Mouse (Mus musculus): ENCODE measurements around the gene Espn.

Gene Espn

DNA sequence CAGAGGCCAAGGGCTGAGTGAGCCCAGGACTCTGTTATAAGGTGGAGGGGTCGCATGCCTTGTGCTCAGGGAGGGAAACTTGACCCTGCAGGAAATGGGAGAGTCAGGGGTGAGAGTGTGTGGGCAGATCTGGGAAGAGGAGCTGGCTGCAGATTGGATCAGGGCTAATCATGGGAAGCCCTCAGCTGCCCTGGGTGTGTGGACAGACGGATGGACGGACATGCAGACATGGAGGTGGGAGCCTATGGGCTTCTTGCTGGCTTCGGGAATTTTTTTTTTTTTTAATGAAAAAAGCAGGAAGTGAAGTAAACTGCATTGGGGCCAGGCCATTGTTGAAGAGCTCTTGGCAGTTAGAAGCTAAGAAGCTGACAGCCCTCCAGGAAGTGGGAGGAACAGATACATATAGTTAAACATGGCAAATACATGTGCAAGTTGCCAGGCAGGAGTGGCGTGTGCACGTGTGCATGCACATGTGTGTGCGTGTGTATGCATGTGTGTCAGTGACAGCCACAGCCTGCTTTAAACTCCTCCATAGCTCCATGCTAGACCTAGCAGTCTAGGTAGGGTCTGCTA is 51.0 kb downstream of the Espn start:
- no peak for DNase-seq (ENCODE audit: extremely low read depth, insufficient read length, low spot score)

DNA sequence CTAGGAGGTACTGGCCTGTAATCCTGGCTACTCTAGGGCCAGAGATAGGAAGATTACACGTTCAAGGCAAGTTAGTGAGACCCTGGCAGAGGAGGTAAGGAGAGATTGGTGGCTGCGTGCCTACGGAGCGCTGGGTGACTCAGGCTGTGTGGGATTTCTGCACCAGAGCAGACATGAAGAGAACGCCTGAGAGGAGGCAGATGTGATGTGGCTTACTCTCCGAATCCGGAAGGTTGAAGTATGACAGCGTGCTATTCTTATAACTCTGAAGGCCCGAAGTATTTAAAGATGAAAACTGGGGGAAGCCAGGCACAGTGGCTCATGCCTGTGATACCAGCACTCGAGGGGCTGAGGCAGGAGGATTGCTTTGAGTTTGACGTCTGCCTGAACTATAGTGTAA is 51.6 kb downstream of the Espn start:
- DNase-seq (ENCODE audit: extremely low read depth, insufficient read length, low spot score) = no peak

DNA sequence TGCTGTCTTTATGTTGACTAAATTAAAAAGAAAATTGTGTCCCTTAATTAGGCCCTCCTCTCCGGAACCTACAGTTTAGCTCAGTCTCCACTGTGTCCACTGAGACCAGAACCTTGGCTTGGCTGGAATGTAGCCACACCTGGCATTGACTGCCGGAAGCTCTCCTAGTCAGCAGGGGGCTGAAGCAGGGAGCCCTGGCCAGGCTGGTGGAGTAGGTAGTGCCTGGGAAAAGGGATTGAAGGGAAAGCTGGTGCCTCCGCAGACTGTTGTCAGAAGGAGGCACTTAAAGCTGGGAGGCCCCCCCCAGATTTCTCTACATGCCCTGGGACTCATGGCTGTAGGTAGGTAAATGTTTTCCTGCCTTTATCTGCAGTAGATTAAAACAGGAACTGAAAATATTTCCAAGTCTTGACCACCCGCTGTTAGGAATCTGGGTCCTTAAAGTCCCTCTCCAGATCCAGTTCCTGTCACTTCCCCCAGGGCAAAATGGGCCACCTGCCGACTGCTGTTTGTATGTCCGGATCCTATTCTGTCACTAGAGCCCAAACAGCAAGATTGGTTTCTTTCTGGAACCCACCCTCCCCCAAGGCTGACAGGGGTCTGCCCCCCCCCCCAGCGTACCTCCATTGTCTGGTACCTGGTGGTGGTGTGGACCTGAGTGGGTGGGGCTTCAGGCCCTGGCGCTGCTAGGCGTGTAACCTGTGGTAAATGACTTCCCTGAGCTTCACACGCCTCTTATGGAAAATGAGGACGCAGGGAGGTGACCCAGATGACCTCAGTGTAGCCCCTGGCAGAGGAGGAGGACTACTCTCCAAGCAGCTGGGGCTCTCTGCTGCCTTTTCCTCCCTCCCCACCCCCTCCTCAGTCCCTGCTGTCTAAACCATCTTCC is 54.0 kb downstream of the Espn start:
- DNase-seq (ENCODE audit: extremely low read depth, insufficient read length, low spot score) = no peak

- no peak for DNase-seq (ENCODE audit: extremely low read depth, insufficient read length, low spot score)
Measured at GRCm38 (mm10) chr4:152096927-152097326, 55.2 kb downstream of the Espn start.

DNA sequence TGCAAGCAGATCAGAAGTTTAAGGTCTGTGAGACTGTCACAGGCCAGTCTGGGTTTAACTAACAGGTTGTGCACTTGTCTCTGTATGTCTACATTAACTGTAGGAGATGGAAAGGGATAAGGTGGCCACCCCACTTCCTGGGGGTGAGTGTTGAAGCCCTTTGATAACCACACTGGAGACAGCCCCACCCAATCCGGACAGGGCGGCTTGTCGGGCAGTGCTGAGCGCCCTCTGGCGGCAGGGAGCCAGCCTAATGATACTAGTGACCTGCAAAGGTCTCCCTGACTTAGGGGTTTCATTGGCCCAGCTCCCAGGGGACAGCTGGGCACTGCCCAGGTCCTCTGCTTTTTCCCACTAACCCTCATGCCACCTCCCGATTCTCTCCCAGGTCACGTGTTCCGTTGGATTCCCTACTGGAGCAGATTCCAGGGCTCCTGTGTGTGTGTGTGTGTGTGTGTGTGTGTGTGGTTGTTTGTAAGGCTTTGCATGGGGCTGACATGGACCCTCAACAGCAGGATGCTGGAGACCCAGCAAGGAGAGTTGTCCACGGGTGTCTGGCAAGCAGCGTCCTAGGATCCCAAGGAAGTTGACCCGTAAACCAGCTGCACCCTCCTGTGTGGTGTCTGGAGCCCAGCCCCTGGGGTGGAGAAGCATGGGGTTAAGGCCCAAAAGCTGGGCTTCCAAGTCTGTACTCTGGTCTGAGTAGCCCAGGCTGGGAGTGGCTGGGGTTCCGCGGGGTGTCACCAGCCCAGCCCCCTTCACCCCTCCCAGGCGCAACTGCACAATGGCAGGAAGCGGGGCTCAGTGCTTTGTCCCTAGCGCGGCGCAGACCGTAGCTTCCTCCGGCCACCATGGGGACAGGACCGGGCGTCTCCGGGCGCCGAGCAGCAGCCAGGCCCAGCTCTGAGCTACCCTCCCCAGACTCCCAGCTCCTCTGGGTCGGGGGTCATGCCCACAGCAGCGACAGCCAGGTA is 55.9 kb downstream of the Espn start:
- peak; percentile 43 for DNase-seq (ENCODE audit: extremely low read depth, insufficient read length, low spot score)

DNA sequence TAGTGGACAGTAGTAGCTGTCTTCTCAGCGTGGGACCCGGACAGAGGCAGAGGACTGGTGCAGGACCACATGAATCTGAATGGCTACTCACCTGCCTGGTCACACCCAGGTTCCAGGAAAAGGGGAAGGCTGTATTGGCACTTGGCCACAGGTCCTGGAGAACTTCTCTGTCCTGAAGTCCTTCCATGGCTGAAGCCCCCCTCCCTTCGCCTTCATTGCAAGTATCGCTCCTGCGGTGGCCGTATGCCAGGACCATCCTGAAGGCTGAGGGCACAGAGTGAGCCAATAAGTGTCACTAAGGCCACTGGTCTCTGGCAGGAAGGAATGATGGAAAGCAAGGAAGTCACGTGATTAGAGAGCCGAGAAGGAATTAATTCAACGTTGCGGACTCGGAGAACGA is 57.9 kb downstream of the Espn start:
- DNase-seq (ENCODE audit: extremely low read depth, insufficient read length, low spot score) = no peak

DNA sequence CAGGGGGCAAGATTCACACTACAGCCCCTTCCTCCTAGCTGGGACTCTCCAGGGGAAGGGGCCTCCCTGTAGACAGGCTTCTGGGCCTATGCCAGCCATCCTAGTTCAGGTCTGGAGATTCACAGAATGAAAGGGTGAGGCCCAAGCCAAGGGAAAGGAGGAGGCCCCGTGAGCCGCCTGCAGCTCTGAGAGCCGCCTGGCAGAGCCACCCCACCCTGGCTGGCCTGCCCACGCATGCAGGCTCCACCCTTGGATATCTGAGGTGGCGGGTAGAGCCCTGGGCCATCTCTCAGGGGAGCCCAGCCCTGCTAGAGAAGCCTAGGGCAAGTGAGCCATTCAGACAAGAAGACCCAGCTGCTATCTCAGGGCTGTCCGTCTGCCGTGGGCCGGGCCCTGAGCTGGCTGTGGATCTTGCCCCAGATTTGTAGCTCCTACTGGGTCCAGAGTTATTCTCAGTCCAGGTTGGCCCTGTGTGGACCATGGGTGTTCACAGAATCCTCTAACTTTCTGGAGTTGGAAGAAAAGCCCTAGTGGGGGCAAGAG is 59.3 kb downstream of the Espn start:
- DNase-seq (ENCODE audit: extremely low read depth, insufficient read length, low spot score) = peak; percentile 47

DNA sequence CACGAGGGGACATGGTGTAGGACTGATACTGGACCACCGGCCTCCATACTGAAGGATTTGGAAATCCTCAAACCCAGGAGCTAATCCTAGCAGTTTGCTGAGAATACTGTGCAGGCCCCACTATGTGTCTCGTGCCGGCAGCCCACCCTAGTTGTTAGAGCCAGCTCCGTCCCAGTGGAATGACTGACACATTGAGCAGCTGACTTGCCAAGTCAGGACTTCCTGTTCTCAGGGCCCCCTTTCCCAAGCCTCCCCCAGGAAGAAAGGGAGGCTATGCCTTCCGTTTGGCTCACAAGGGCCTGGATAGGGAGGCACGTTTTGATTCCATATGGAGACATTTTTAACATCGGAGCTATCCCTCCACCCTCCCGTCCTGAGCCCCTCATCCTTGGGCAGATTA is 62.0 kb downstream of the Espn start:
- DNase-seq (ENCODE audit: extremely low read depth, insufficient read length, low spot score) = no peak

DNA sequence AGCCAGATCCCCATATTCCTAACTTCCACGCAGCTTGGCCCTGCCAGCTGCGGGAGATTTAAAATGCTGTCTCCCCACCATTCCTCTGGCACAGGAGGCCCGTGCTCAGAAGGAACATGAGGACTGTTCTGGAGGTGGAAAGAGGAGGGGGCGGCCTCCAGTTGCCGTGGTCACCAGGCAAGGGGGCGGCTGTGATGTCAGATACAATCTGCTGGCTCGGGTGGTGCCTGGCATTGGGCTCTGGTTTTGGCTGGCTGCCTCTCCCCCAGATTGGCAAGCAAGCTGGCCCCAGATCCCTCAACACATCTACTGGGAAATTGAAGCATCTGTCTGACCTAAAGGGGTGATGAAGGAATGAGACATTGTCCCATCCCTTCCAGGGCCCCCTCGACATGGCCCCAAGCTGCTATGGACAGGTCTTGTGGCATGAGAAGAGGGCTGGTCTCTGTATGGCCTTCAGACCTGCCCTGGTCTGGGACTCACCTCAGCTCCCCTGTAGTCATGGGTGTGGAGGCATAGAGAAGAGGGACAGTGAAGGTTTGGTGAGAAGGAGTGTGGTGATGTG is 63.5 kb downstream of the Espn start:
- DNase-seq (ENCODE audit: extremely low read depth, insufficient read length, low spot score) = no peak

DNA sequence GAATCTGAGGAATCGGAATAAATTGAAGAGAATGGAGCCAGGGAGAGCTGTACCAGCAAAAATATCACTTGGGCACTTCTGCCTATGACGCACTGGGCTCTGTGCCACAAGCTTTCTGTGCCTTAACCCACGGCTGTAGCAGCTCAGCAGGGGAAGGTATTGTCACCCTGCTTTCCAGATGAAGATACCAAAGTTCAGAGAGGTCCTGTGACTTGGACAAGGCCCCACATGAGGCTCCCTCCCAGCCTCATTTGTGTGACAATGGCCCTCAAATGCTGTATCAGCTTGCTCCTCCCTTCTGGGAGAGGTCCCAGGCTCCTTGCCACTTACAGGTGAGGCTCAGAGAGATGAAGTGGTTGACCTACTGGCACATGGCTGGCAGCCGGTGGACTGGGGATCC is 64.0 kb downstream of the Espn start:
- DNase-seq (ENCODE audit: extremely low read depth, insufficient read length, low spot score) = no peak

- no peak for DNase-seq (ENCODE audit: extremely low read depth, insufficient read length, low spot score)
Measured at GRCm38 (mm10) chr4:152087211-152088081, 64.7 kb downstream of the Espn start.

- peak; percentile 58 for DNase-seq (ENCODE audit: extremely low read depth, insufficient read length, low spot score)
Measured at GRCm38 (mm10) chr4:152086505-152087210, 65.5 kb downstream of the Espn start.

DNA sequence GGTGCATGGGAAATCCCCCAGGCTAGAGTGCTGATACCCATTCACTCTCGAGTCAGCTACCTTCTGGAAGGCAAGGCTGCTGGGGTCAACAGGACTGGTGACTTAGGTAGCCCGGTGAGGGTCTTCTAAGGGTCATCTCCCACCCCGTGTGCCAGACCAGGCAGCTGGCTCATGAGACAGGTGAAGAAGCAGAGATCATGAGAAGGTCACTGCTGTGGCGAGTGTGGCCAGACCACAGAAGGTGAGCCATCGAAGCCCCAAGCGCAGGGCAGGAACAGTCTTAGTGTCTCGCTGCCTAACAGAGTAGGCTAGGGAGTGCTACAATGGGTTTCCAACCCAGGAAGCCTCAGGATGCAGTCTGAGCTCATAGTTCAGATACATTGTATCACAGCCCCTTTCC is 67.6 kb downstream of the Espn start:
- DNase-seq (ENCODE audit: extremely low read depth, insufficient read length, low spot score) = no peak

GRCm38 (mm10) chr4:152083611-152084220 is 68.5 kb downstream of the Espn start:
- peak; percentile 59 for DNase-seq (ENCODE audit: extremely low read depth, insufficient read length, low spot score)

DNA sequence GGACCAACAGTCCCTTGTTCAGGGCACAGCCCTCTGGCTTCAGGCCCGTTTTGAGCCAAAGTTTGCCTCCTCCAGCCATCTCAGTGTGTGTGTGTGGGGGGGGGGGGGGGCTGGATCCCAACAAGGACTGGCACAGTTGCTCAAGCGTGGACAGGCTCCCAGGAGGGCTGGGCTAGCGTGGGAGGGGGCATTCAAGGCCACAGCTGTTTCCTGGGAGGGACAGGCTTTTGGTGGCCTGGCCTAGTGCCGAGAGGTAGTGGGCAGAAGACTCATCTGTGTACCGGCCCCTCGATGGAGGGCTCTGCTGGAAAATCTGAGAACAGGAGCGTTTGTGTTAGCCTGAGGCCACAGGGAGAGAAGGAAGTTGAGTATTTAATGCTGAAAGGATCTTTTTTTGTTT is 72.2 kb downstream of the Espn start:
- peak; percentile 34 for DNase-seq (ENCODE audit: extremely low read depth, insufficient read length, low spot score)

- DNase-seq (ENCODE audit: extremely low read depth, insufficient read length, low spot score) = no peak
Measured at GRCm38 (mm10) chr4:152079261-152079660, 72.9 kb downstream of the Espn start.

DNA sequence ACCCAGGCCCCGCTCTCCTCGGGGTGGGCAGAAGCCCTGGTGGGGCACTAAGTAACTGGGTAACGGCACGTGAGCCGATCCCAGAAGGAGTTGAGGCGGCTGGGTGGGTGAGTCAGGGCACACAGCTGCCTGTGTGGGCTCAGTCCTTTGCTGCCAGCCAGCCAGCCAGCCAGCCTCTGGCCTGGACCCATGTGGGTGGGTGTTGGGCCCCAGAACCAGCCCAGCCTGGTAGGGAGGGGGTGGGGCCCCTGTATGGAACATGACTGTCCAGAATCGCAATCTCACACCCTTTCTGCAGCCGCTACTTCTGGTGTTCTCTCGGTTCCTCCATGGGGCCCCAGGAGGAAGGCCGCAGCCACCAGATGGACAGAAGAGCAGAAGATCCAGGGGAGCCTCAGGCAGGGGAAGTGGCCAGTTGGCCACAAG is 74.1 kb downstream of the Espn start:
- DNase-seq (ENCODE audit: extremely low read depth, insufficient read length, low spot score) = peak; percentile 73

GRCm38 (mm10) chr4:152077191-152077590 is 75.0 kb downstream of the Espn start:
- no peak for DNase-seq (ENCODE audit: extremely low read depth, insufficient read length, low spot score)

DNA sequence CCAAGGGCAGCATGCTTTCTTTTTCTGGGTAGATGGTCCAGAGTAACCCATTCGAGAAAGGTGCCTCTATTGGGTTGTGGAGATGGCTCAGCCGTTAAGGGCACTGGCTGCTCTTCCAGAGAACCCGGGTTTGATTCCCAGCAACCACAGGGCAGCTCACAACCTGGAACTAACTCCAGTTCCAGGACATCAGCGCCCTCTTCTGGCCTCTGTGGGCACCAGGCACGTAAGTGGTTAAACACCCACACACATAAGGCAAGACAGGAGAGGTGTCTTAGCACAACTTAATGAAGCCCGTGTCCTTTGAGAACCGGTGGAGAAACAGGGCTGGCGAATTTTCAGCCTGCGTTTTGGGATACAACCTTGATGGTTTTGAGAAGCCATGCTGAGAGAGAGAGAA is 77.6 kb downstream of the Espn start:
- DNase-seq (ENCODE audit: extremely low read depth, insufficient read length, low spot score) = no peak
